Mouse (Mus musculus) embryonic facial prominence, embryonic 11.5 days (tissue): ENCODE data around the gene Tmem230. TPM values are rescaled to one million over a fixed set of nuclear protein-coding genes. Genes with fewer than 3 reads are reported as not detected.
"Not testable (repeated sequence)": the region's sequence is repeated elsewhere in the genome, so short reads cannot be mapped to it uniquely, and the experiment has no call there.

Experiments
- ATAC-seq: fragments of 200-750 bp; cut with Nextera tagmentation; replicated peaks from 2 replicates; pipeline ENCODE4 v1.8.0; 2017; ENCODE audit warnings: low read depth; ENCODE audit not compliant: insufficient number of reproducible peaks, low FRiP score, low TSS enrichment
- DNase-seq: peaks from one replicate; pipeline ENCODE4 v3.0.0-alpha.2; 2015; ENCODE audit warnings: low spot score
- H3K27ac ChIP-seq: fragments of 300-500 bp; sonication (generic); replicated peaks from 2 replicates; pipeline ENCODE4 v1.5.1; 2014; ENCODE audit warnings: mild to moderate bottlenecking, low read depth, low read length, control low read depth
- H3K27me3 ChIP-seq: fragments of 300-500 bp; sonication (generic); 2 replicates; pipeline ENCODE4 v1.6.1; 2014; ENCODE audit warnings: mild to moderate bottlenecking, low read length, moderate library complexity, mixed read lengths; ENCODE audit not compliant: control insufficient read depth, insufficient read depth
- H3K36me3 ChIP-seq: fragments of 300-500 bp; sonication (generic); replicated peaks from 2 replicates; pipeline ENCODE4 v1.6.1; 2014; ENCODE audit warnings: low read depth, mild to moderate bottlenecking, low read length, moderate library complexity, mixed read lengths; ENCODE audit not compliant: control insufficient read depth, insufficient read depth
- H3K4me1 ChIP-seq: fragments of 300-500 bp; sonication (generic); 2 replicates; pipeline ENCODE4 v1.6.1; 2014; ENCODE audit warnings: low read length, mixed read lengths; ENCODE audit not compliant: control insufficient read depth, insufficient read depth
- H3K4me2 ChIP-seq: fragments of 300-500 bp; sonication (generic); 2 replicates; pipeline ENCODE4 v1.6.1; 2014; ENCODE audit warnings: low read depth, mild to moderate bottlenecking, control low read depth, low read length, moderate library complexity
- H3K4me3 ChIP-seq: fragments of 300-500 bp; sonication (generic); 2 replicates; pipeline ENCODE4 v1.5.1; 2014; ENCODE audit warnings: low read depth, low read length, control low read depth
- H3K9ac ChIP-seq: fragments of 300-500 bp; sonication (generic); replicated peaks from 2 replicates; pipeline ENCODE4 v1.6.1; 2014; ENCODE audit warnings: mild to moderate bottlenecking, control low read depth, low read length
- H3K9me3 ChIP-seq: fragments of 300-500 bp; sonication (generic); replicated peaks from 2 replicates; pipeline ENCODE4 v1.6.1; 2016; ENCODE audit warnings: mild to moderate bottlenecking, low read length, inconsistent platforms, mixed read lengths; ENCODE audit not compliant: control insufficient read depth
- WGBS: fragments of 180-500 bp; shearing (Covaris S2); extraction: QIAGEN DNeasy Blood & Tissue Kit; methylation state at CpG from one replicate; pipeline ENCODE4 v1.1.7; 2014; 5-methylcytosine and 5-hydroxymethylcytosine counted together
- polyA plus RNA-seq: library from polyadenylated mRNA; unstranded; fragments of >200 nt; fragmentation: Nextera tagmentation; extraction: Ambion mirVana; gene quantifications from 2 replicates; pipeline ENCODE4 v1.2.1, GENCODE M21; 2014

The Tmem230 gene
- polyA plus RNA-seq, 1 experiment from 2014 or later = 51.3 TPM

DNA sequence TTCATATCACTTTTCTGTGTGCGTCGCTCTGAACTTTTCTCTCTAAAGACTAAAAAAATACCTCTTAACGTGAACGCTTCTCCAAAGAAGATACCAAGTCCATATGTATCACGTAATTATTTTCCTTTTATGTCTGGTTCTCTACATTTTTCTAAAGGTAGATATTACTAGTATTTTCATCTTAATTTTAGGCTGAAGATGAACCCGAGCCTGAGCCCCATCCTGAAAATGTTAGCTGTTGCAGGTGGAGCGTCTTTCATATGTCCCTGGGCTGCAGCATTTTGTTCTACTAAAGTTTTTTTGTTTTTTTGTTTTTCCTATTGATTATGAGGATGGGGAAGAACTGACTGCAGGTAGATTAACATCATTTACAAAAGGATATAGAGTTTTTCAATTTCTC, 6.0 kb upstream of the Tmem230 start:
- no peaks in the 10 kb centered on the region; the same call in 1 of the 2 replicates for H3K36me3 ChIP-seq
- H3K4me3 ChIP-seq = peak overlapping the region; percentile 68
- H3K27ac ChIP-seq = 0 out of 2 replicates have a peak overlapping the region, but pooled peaks have one; percentile 35
- ATAC-seq (no peak), DNase-seq (no peak)
- H3K9ac ChIP-seq = no peak overlapping the region; the same call in 1 of the 2 replicates
- peak overlapping the region; percentile 21; the same call in 1 of the 2 replicates for H3K4me2 ChIP-seq
- WGBS = 2% methylated on average over 7 of the region's 7 CpGs
- H3K9me3 ChIP-seq = no peaks in the 10 kb centered on the region
- H3K27me3 ChIP-seq = no peaks in the 10 kb centered on the region
- H3K4me1 ChIP-seq = no peaks in the 10 kb centered on the region

DNA sequence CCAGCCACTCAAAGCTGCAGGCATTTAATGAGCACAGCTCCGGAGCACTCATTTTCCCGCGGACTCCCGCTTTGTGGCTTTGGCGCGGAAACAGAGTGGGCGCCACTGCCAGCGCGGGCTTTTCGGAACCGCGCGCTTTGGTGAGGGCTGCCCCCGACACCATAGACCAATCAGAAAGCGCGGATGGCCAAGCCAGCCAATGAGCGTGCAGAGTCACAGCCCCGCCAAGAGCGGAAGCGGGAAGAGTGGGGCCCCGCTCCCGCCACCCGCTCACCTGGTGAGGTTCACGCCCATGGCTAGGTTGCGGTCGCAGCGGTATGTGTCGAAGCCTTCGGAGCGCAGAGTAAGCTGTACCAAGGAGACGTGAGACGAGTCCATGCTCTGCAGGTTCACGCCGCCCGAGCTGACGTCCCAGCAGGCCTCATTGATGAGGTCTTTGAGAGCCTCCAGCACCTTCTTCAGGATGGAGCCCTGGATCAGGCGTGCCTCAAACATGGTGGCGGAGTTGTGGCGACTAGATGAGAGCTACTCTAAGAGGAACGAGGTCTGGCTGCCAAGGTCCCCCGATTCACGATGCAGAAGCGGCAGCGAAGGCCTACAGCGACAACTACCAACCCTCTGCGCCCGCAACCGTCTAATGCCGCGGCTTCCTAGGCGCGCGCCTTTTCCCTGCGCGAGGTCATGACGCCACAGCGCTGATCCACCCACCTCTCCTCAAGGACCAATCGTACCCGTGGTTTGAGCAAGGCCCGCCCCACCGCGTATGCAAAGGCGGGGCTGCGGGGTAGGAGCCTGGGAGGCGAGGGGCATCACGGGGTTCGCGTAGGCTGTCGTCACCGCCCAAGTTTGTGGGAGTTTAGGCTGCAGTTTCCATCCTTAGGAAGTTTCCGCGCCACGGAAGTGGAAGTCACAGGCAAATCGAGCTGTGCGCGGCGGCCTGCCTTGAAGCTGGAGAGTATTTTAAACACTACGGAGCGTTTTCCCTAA, 5.2 kb upstream of the Tmem230 start, which contains the start of gene Pcna:
Gene Pcna, minus strand, starts transcription at position 773 of the 987 bp plus-strand sequence.
- ATAC-seq (peak; percentile 97), DNase-seq (peak; percentile 98)
- H3K27me3 ChIP-seq = no peaks in the 10 kb centered on the region
- H3K9ac ChIP-seq = peak within 1 kb of the TSS; percentile 78
- no peaks in the 10 kb centered on the region; the same call in 1 of the 2 replicates for H3K36me3 ChIP-seq
- peak within 1 kb of the TSS; percentile 62 for H3K27ac ChIP-seq
- H3K4me3 ChIP-seq = peak within 1 kb of the TSS; percentile 68
- H3K4me1 ChIP-seq = no peaks in the 10 kb centered on the region
- WGBS = under 1% methylated on average over 76 of the region's 79 CpGs
- H3K4me2 ChIP-seq = peak within 1 kb of the TSS; percentile 53
- no peaks in the 10 kb centered on the region for H3K9me3 ChIP-seq

DNA sequence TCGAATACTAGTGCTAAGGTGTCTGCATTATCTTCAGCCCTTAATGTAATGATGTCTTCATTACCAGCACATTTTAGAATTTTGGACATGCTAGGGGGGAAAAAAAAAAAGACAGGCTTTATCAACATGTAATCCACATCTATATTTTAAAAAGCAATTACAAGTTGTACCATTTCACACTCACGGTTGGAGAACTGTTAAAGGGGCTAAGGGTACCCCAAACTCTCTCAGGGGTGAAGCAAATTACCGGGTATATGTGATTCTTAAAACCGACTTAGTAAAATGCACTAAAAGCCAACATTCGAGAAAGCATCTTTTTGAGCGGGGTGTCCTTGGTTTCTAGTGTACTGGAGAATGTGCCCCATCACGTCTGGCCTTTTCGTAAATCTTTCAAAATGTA, 4.3 kb upstream of the Tmem230 start:
- 0 out of 2 replicates have a peak overlapping the region, but pooled peaks have one; percentile 41 for H3K27ac ChIP-seq
- no peak for DNase-seq
- H3K9me3 ChIP-seq = no peaks in the 10 kb centered on the region
- H3K36me3 ChIP-seq = no peaks in the 10 kb centered on the region; the same call in 1 of the 2 replicates
- no peaks in the 10 kb centered on the region for H3K27me3 ChIP-seq
- H3K4me2 ChIP-seq = peak overlapping the region; percentile 53
- H3K9ac ChIP-seq = peak overlapping the region; percentile 78
- 10% methylated on average over 8 of the region's 8 CpGs for WGBS
- peak overlapping the region; percentile 68 for H3K4me3 ChIP-seq
- no peak for ATAC-seq
- H3K4me1 ChIP-seq = no peaks in the 10 kb centered on the region

DNA sequence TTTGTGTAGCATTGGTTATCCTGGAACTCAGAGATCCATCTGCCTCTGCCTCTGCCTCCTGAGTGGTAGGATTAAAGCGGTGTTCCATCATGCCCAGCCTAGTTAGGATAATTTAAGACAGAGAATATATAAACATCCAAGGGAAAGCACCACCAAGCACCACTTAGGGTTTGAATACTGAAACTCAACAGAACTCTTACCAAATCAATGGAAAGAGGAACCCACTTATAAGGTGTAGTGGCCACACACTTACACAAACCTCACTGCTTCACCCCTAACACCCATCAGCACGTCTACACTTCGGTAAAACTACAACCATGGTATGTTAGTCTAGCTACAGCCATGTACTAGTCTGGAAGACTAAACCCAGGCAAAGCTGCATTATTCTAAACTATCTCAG, 4.2 kb downstream of the Tmem230 start:
- Histone ChIP-seq H3K9me3 (no peaks in the 10 kb centered on the region), H3K27me3 (no peaks in the 10 kb centered on the region), H3K27ac (no peak overlapping the region), H3K4me2 (no peak overlapping the region), H3K4me1 (no peaks in the 10 kb centered on the region), H3K36me3 (no peaks in the 10 kb centered on the region), H3K9ac (no peak overlapping the region), H3K4me3 (no peak overlapping the region)
- ATAC-seq (no peak), DNase-seq (no peak)
- WGBS = 96% methylated on average over 3 of the region's 3 CpGs

DNA sequence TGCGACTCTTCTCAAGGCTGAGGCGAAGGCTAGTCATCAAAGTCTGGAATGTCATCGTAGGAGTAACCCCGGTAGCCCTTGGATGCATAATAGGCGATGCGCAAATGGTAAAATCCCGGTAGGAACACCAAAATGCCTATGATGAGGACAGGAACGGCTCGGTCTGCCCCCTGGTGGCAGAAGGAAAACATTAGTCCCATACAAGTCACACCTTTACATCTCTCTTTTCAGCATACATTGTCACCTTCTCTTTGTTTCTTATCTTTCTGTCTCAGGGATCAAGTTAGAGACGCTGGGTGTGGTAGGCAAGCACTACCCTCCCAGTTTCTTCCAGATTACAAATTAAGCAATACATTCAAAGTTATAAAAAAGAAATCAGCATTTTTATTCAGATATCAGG, 7.2 kb downstream of the Tmem230 start:
- ATAC-seq, H3K4me3 ChIP-seq, H3K9me3 ChIP-seq, H3K9ac ChIP-seq, H3K4me1 ChIP-seq, H3K27me3 ChIP-seq, H3K4me2 ChIP-seq, H3K36me3 ChIP-seq, H3K27ac ChIP-seq: not testable (repeated sequence)
- WGBS = 23% methylated on average over 7 of the region's 10 CpGs
- peak; percentile 72 for DNase-seq

DNA sequence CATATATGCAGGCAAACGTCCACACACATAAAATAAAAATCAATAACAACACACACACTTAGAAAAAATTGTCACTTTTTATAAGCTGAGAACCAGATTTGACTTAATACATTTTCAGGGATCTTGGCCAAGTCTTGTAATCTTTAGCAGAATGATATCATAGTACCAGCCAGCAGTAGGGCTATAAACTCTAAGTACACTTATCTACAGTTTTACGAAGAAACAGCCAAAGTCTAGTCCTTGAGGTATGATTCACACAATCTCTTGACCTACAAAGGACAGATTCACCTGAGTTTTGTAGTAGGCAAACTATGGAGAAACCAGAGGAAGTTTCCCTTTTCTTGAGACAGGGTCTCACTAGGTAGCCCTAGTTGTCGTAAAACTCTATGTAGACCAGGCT, 8.2 kb downstream of the Tmem230 start:
- H3K9ac ChIP-seq, H3K4me1 ChIP-seq, H3K4me2 ChIP-seq, H3K27me3 ChIP-seq, ATAC-seq, H3K36me3 ChIP-seq, H3K27ac ChIP-seq, DNase-seq, H3K4me3 ChIP-seq, H3K9me3 ChIP-seq: not testable (repeated sequence)
- WGBS = 89% methylated on average over 3 of the region's 3 CpGs

DNA sequence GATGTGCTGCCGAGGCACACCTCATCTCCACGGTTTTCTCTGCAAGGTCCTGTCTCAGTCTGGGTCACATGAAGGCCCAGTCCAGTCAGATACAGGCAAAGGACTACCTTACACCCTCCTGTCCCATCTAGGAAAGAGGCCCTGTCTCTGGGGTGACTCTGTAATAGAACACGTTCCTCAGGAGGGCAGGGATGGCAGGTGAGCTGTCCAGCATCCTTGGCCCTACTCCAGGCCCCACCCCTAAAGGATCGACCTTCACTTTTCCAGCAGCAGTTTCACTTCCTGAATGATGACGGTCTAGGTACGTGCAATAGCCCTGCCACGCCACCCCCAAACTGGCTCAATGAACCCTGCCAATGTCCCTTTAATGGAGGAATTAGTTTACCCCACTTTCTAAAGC, 11.6 kb downstream of the Tmem230 start:
- no peak for ATAC-seq

DNA sequence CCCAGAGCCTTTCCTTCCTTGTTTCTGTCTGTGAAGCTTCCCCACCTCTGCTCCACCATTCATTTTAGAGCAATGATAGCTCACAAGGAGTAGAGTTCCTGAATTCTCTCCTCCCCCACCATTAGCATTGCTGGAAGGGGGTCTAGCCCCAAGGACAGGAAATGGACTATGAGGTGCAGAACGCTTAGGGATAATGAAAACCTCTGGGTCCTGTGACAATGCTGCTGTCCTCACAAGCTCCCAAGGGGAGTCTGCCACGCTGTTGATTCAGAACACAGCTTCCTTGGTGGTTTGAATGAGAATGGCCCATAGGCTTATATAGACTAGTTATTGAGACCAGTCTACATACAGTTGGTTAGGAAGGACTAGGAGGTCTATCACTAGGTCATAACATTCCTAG, 12.3 kb downstream of the Tmem230 start:
- no peaks in the 10 kb centered on the region for H3K36me3 ChIP-seq
- H3K27ac ChIP-seq = no peak overlapping the region
- no peaks in the 10 kb centered on the region for H3K27me3 ChIP-seq
- no peak for ATAC-seq
- no peak overlapping the region for H3K4me3 ChIP-seq
- no peaks in the 10 kb centered on the region for H3K4me1 ChIP-seq
- 33% methylated on average over 2 of the region's 2 CpGs for WGBS
- no peak for DNase-seq
- no peak overlapping the region for H3K4me2 ChIP-seq
- H3K9ac ChIP-seq = no peak overlapping the region
- no peaks in the 10 kb centered on the region for H3K9me3 ChIP-seq

More for the DNA sequence above, 11.6 kb downstream of the Tmem230 start:
- no peak overlapping the region for H3K9ac ChIP-seq
- no peak overlapping the region for H3K4me2 ChIP-seq
- no peak for DNase-seq
- WGBS = 83% methylated on average over 7 of the region's 7 CpGs
- no peak overlapping the region for H3K27ac ChIP-seq
- no peak overlapping the region for H3K4me3 ChIP-seq
- H3K36me3 ChIP-seq = no peaks in the 10 kb centered on the region
- H3K27me3 ChIP-seq = no peaks in the 10 kb centered on the region
- no peaks in the 10 kb centered on the region for H3K9me3 ChIP-seq
- no peaks in the 10 kb centered on the region for H3K4me1 ChIP-seq
